Mouse (Mus musculus) E14TG2a.4 (cell line): Measurements from ENCODE around the gene Pex5l.

Source experiments
- CTCF ChIP-seq: conservative IDR thresholded peaks from 2 replicates; pipeline ENCODE4 v1.5.1; 2014; ENCODE audit warnings: low read length
- NANOG ChIP-seq: IDR thresholded peaks from 2 replicates; pipeline ENCODE4 v1.6.1; 2014; ENCODE audit warnings: borderline replicate concordance, low read length, mixed read lengths
- POU5F1 ChIP-seq: IDR thresholded peaks from 2 replicates; pipeline ENCODE4 v1.6.1; 2014; ENCODE audit warnings: low read length, borderline replicate concordance

- TF ChIP-seq CTCF (no peak), POU5F1 (no peak), NANOG (no peak)
Observed at GRCm38 (mm10) chr3:33142398-33142797, 649 bp downstream of the Pex5l start.
